Mouse (Mus musculus): ENCODE results near the gene Slc51a. TPM values are rescaled to one million over a fixed set of nuclear protein-coding genes. Genes with fewer than 3 reads are reported as not detected.

The Slc51a gene
- total and polyA plus RNA-seq, 3 experiments, result 0.08 to 0.17 TPM; not detected in 1

GRCm38 (mm10) chr16:32441432-32441831 is 46.2 kb downstream of the Slc51a start:
- H3K27ac ChIP-seq (ENCODE audit: insufficient read depth, low read depth), result no peak overlapping the region
- in situ Hi-C loops (cut with MboI; ENCODE audit: low pct_ligation_motif_present, low pct_unique_long_range_greater_than_20kb, low sequenced_read_pairs), result no loop called here
- DNase-seq (ENCODE audit: extremely low read depth), result no peak
- peaks cover 0 to 18% of the 10 kb centered on the region in 2 experiments for H3K36me3 ChIP-seq (replicated peaks in 1 of 2; ENCODE audit: control insufficient read depth in 1 of 2, insufficient read depth in 1 of 2, low read length in 1 of 2)
- H3K27me3 ChIP-seq (replicated peaks), result no peaks in the 10 kb centered on the region
- H3K79me2 ChIP-seq (replicated peaks; ENCODE audit: control insufficient read depth, extremely low read depth, insufficient read depth, poor library complexity, severe bottlenecking), result no peaks in the 10 kb centered on the region
- peaks cover 4 to 6% of the 10 kb centered on the region in 2 experiments for H3K4me1 ChIP-seq (ENCODE audit: control insufficient read depth in 1 of 2, insufficient read depth in 2 of 2)
- dilution Hi-C loops (cut with MboI; ENCODE audit: extremely low pct_ligation_motif_present, extremely low pct_unique_long_range_greater_than_20kb, low sequenced_read_pairs), result no loop called here
- no peak overlapping the region for H3K9ac ChIP-seq (ENCODE audit: insufficient read depth, low read depth)
- no peak for TF ChIP-seq PAX5 (IDR thresholded peaks at IDR 0.05; ENCODE audit: low read length)
- no peak for TF ChIP-seq JUN (IDR thresholded peaks at IDR 0.05; ENCODE audit: insufficient read depth, low read depth, low read length)
- TF ChIP-seq EP300 (IDR thresholded peaks at IDR 0.05; ENCODE audit: low read length), result no peak
- no peak for TF ChIP-seq ELF1 (IDR thresholded peaks at IDR 0.05; ENCODE audit: low read depth, low read length)
- TF ChIP-seq USF2 (conservative IDR thresholded peaks at IDR 0.05; ENCODE audit: low read depth, low read length), result no peak
- TF ChIP-seq RCOR1 (conservative IDR thresholded peaks at IDR 0.05; ENCODE audit: low read depth, low read length), result no peak
- TF ChIP-seq ZMIZ1 (IDR thresholded peaks at IDR 0.05; ENCODE audit: low read depth, low read length), result no peak
- TF ChIP-seq JUND (conservative IDR thresholded peaks at IDR 0.05; ENCODE audit: low read depth, low read length), result no peak
- TF ChIP-seq IRF4 (IDR thresholded peaks at IDR 0.05; ENCODE audit: low read depth, low read length), result no peak
- no peak for TF ChIP-seq MEF2A (IDR thresholded peaks at IDR 0.05; ENCODE audit: borderline replicate concordance, low read depth, low read length)
- no peak overlapping the region for H3K4me2 ChIP-seq (ENCODE audit: insufficient read depth, low read depth, poor library complexity, severe bottlenecking)
- H3K4me3 ChIP-seq (replicated peaks in 1 of 3; ENCODE audit: low read depth in 2 of 3, low read length in 2 of 3, poor library complexity in 1 of 3), result no peak overlapping the region
- no peaks in the 10 kb centered on the region for H3K9me3 ChIP-seq (replicated peaks; ENCODE audit: low read length)

- Histone ChIP-seq H3K9me3 (replicated peaks; ENCODE audit: low read length) (no peaks in the 10 kb centered on the region), H3K27ac (ENCODE audit: insufficient read depth, low read depth) (no peak overlapping the region), H3K4me1 (ENCODE audit: control insufficient read depth in 1 of 2, insufficient read depth in 2 of 2) (peaks cover 9 to 23% of the 10 kb centered on the region in 2 experiments), H3K79me2 (replicated peaks; ENCODE audit: control insufficient read depth, extremely low read depth, insufficient read depth, poor library complexity, severe bottlenecking) (peaks cover 2% of the 10 kb centered on the region; the same call in 1 of the 2 replicates), H3K36me3 (replicated peaks in 1 of 2; ENCODE audit: control insufficient read depth in 1 of 2, insufficient read depth in 1 of 2, low read length in 1 of 2) (peaks cover 0 to 18% of the 10 kb centered on the region in 2 experiments), H3K4me2 (ENCODE audit: insufficient read depth, low read depth, poor library complexity, severe bottlenecking) (no peak overlapping the region), H3K4me3 (replicated peaks in 1 of 3; ENCODE audit: low read depth in 2 of 3, low read length in 2 of 3, poor library complexity in 1 of 3) (no peak overlapping the region), H3K9ac (ENCODE audit: insufficient read depth, low read depth) (no peak overlapping the region), H3K27me3 (replicated peaks) (no peaks in the 10 kb centered on the region)
- TF ChIP-seq ZMIZ1 (IDR thresholded peaks at IDR 0.05; ENCODE audit: low read depth, low read length) (no peak), KAT2A (IDR thresholded peaks at IDR 0.05; ENCODE audit: insufficient replicate concordance, low read length) (no peak), NELFE (IDR thresholded peaks at IDR 0.05; ENCODE audit: low read depth, low read length) (no peak), SMC3 (IDR thresholded peaks at IDR 0.05; ENCODE audit: low read depth, low read length) (no peak), CHD1 (IDR thresholded peaks at IDR 0.05; ENCODE audit: low read depth, low read length) (no peak), JUN (IDR thresholded peaks at IDR 0.05; ENCODE audit: insufficient read depth, low read depth, low read length) (no peak), TCF12 (IDR thresholded peaks at IDR 0.05; ENCODE audit: low read depth, low read length) (no peak), ZNF384 (IDR thresholded peaks at IDR 0.05; ENCODE audit: low read depth, low read length) (no peak), RCOR1 (conservative IDR thresholded peaks at IDR 0.05; ENCODE audit: low read depth, low read length) (no peak), USF2 (conservative IDR thresholded peaks at IDR 0.05; ENCODE audit: low read depth, low read length) (no peak), ETS1 (conservative IDR thresholded peaks at IDR 0.05; ENCODE audit: low read depth, low read length) (no peak), GABPA (IDR thresholded peaks at IDR 0.05; ENCODE audit: insufficient replicate concordance, low read depth, low read length) (no peak), ZC3H11A (IDR thresholded peaks at IDR 0.05; ENCODE audit: low read depth, low read length) (no peak), MAZ (IDR thresholded peaks at IDR 0.05; ENCODE audit: low read depth, low read length) (no peak), HCFC1 (IDR thresholded peaks at IDR 0.05; ENCODE audit: low read depth, low read length) (no peak), RAD21 (IDR thresholded peaks at IDR 0.05; ENCODE audit: low read depth, low read length) (no peak)
- dilution Hi-C loops (cut with MboI; ENCODE audit: extremely low pct_ligation_motif_present, extremely low pct_unique_long_range_greater_than_20kb, low sequenced_read_pairs) (no loop called here), in situ Hi-C loops (cut with MboI; ENCODE audit: low pct_ligation_motif_present, low pct_unique_long_range_greater_than_20kb, low sequenced_read_pairs) (loop anchor here (5.0 kb wide), 1 partner anchor 35 kb away; the partner anchor contains the start of gene Tm4sf19)
- DNase-seq (ENCODE audit: extremely low read depth), result no peak
Measured at GRCm38 (mm10) chr16:32437266-32437665, 50.4 kb downstream of the Slc51a start.
